Mouse (Mus musculus) cerebellum, postnatal 10 days (tissue): ENCODE measurements around the gene Junb.

Experiments
- DNase-seq, 2 experiments: peaks; one replicate each; pipeline ENCODE4 v3.0.0; 2021; ENCODE audit warnings: mixed read lengths in 2 of 2

Gene Junb

DNA sequence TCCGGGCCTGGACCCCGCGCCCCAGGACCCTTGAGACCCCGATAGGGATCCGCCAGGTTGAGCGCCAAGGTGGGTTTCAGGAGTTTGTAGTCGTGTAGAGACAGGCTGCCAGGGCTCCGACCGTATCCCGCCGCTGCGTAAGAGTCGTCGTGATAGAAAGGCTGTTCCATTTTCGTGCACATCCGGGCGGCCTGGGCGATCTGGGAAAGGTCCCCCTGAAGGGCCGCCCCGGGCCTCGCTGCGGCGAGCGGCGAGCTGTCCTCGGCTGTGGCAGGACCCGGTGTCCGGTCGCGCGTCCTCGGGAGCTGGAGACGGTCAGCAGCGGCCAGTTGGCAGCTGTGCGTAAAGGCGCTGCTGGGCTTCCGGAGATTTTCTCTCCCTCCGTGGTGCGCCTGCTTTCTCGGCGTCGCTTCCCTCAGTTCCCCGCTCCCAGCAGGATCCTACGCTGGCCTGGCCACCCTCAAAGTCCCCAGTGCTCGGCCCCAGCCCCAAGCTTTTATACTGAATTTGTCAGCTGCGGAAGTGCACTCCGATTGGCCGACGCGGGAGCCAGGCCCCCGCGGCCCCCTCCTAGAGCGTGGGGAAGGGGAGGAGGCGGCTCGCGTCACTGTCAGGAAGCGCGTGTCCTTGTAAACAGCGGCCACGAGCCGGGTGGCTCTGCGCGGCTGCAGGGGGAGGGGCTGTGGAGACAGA, at the start of gene Junb:
Gene Junb (minus strand): TSS at position 471 of the 693 bp plus-strand sequence.
- DNase-seq: peak; percentile 85 to 90

DNA sequence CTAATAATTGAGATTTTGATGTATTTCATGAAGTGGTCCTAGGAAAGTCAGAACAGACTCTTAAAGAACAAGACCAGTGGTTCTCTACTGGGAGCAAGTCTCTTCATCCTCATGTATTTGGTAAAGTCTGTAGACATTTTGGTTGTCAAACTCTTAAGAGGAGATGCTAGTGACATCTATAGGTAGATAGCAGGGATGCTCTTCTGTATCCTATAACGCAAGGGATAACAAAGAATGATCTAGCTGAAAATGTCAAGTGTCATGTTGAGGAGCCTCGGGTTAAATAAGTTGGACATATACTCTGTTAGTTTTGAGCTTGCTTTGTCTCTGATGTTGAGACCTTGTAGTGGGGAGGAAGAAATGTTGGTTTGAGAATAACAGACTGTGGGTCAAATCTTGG, 49.4 kb upstream of the Junb start:
- no peak for DNase-seq

DNA sequence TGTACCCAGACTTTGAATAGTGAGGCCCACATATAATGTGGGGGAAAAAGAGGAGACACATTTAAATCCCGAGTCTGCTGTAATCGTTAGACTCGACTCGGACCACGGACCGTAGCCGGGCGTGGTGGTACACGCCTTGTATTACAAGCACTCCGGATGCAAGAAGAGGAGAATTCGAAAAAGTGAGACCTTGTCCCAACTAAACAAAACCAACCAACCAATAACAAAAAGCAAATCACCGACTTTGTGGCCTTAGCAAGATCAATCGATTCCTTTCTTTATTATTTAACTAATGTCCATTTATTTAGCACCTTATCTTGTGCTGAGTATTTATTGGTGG, 49.0 kb upstream of the Junb start:
- no peak for DNase-seq

DNA sequence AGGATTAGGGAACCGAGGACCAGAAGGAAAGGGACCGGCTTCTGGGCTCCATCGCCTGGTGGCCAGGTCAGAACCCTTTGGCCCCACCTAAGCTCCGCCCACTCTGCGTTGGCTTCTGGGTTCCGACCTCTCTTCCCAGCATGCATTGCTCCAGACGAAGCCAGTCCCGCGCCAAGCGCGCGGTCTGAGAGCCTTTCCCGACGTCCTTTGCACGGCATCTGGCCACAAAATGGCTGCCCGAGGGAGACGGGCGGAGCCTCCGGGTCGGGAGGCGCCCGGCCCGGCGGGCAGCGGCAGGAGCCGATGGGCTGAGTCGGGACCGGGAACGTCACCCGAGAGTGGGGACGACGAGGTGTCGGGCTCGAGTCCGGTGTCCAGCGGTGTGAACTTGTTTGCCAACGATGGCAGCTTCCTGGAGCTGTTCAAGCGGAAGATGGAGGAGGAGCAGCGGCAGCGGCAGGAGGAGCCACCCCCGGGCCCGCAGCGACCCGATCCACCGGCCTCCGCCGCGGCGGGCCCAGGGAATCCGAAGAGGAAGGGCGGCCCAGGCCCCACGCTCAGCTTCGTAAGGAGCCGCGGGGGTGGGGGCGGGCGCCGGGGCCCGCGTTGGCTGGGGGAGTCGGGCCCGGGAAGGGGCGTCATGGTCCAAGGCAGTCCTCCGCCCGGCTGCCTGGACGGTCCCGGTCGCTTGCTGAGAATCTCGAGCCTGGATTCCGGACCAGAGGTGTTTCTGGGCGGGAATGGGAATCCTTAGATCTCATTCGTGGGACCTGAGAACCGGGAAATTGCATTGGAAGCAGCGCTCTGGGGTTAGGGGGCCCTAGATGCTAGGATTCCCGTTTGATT, 48.4 kb upstream of the Junb start, which contains the start of gene Trir:
Gene Trir (plus strand): TSS at position 154 of the 846 bp plus-strand sequence.
- DNase-seq: peak; percentile 98 to 99

DNA sequence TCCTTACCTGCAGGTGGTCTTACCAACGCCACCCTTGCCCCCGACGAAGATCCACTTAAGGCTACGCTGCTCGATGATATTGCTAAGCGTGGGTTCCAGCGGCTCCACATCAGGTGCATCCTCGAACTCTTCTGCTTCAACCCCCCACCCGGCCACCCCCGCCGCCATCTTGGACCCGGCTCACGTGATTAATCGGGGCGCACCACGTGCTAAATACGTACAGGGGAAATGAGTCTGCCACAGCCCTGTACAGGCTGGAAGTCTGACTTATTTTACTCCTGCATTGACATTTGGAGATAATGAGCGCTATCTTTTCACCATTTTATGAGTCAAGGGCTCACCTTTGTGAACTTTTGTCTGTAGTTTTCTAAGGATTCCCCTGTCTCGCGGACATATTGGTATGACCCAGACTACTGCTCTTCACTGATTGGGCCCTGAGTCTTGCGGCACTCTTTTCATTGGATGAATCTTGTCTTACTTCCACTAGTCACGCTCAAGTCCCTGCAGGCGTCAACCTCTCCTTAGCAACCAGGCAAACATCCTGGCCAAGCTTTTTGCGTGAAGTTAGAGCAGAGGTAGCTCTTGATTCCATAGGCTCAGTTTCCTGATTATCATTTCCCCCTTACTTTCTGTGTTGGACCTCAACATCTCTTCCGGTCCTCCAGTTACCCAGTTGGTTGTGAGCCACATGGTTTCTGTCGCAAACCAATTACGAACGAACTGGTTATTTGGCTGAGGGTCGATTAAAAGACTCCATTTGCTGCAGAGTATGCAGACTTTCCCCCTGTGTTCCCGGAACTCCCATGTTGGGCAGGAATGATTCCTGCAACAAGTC, 46.8 kb upstream of the Junb start, which contains the start of gene Asna1:
Gene Asna1 (minus strand): TSS at position 184 of the 835 bp plus-strand sequence.
- DNase-seq: peak; percentile 89 to 91

DNA sequence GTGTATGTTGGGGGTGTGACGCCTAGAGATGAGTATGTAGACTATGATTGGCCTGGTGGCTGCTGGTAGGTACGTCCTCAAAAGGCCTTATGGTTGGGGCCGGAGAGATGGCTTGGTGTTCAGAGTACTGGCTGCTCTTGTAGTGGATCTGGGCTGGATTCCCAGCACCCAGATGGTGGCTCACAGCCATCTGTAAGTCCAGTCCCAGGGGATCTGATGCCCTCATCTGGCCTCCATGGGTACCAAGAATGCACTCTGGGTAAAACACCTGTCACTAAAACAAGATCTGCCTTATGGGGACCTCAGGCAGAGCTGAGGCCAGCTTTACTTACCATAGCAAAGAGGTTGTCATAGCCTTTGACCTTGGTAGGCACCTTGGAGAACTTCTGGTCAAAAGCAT, 45.3 kb upstream of the Junb start:
- peak in 1 of 2 experiments; percentile 28 for DNase-seq

DNA sequence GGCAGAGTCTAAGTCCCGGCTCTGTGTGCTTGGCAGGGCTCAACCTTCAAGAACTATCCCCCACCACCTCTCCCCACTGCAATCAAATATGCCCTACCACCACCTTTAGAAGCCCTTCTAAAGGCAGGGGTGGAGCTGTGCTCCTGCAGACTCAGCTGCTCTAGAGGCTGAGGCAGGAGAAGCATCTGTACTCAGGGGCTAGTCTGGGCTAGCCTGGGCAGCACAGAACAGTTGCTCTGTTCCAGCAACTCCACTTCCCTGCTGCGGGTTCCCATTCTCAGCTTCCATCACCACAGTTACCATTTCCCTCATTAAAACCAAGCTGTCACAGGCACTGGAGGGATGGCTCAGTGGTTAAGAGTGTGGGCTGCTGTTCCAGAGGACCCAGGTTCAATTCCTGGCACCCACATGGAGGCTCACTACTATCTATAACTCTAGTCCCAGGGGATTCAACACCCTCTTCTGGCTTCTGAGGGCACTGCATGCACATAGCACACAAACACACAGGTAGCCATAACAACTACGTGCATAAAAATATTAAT, 43.1 kb upstream of the Junb start:
- no peak for DNase-seq

DNA sequence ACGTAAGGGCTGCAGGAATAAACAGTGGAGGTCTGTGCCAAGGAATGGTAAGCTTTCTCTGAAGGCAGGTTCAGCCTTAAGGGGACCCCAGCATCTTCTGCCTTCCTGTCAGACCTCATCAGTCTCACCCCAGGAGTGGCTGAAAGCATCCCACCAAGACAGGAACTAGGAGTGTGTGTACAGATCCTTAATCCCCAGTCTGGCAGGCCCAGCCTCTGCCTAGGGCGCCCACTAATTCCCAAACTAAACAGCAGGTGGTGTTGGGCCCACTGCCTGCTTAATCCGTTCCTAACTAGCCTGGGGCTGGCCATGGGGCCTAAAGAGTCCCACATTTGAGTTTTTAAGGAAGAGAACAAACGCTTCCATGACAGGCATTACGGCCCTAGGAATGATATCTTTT, 38.7 kb upstream of the Junb start:
- DNase-seq: no peak

DNA sequence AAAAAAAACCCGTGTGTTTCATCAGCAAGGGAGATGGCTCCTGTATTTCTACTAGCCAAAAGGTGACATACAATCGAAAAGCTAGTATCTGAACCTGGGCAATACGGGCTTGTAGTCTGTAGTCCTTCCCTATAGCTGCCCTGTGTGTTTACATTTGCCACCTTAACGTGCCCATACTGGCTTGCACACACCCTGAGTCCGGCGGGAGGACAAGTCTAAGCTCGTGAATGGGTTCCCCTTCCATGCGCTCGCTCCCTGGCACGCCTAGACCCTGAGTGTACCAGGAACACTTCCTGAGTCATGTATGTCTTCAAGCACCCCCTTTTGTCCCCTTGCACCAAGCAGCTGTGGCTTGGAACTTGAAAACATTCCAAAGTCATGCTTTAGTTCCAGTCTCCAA, 38.2 kb upstream of the Junb start:
- no peak for DNase-seq

DNA sequence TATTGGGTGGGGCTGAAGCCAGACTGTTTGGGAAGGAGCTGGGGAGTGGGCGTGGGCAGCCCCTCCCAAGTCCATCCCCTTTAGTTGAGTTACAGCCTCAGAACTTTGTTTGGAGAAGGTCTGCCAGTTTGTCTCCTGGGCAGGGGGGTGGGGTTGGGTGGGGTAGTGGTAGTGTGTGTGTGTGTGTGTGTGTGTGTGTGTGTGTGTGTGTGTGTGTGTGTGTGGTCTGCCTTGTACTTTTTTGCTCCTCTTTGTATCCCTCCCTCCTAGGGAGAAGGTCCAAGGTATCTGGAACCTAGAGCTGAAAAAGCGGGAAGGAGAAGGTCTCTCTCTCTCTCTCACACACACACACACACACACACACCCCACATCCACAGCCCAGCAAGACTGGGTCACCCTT, 35.9 kb upstream of the Junb start, which contains the start of gene Best2:
Gene Best2 (minus strand): TSS at position 101 of the 400 bp plus-strand sequence.
- no peak for DNase-seq

DNA sequence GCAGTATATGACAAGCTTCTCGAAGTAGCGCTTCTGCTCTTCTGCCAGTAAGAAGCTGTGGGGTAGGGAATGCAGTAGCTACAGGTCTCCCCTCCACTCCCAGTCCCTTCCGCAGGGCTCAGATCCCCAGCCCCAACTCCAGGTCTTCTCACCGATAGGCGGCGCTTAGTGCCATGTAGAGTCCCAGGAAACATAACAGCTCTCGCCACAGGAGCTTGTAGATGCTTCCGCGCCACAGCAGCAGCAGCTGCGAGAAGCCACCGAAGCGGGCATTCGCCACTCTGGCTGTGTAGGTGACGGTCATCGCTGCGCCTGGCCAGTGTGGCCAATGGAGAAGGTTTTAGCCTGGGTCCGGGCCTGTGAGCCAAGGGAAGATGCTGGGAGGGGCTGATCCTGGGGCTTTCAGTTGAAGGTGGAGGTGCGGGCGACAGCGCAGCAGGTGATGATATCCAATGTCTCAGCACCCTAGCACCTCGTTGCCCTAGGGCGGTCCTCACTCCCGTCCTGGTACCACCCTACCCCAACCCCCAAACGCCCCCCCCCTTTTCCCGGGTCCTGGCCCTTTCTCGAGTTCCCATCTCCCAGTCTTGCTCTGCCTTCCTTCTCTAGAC, 34.8 kb upstream of the Junb start:
- peak; percentile 78 to 79 for DNase-seq

DNA sequence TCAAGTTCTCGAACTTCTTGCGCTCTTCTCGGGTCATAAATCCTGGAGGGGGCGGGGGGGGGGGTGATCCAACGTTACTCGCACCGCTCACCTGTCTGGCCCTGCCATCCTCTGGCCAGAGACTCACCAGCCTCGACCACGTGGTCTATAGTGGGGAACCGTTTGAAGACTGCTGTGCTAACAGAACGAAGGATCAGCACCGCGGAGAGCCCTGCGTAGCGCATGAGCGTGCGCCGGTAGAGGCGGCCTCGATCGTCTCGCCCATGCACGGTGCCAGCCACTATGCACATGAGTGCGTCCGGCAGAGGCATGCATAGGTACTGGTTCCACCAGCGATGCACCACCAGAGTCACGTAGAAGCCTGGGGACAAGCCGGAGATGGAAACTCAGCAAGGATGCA, 32.7 kb upstream of the Junb start:
- no peak for DNase-seq

DNA sequence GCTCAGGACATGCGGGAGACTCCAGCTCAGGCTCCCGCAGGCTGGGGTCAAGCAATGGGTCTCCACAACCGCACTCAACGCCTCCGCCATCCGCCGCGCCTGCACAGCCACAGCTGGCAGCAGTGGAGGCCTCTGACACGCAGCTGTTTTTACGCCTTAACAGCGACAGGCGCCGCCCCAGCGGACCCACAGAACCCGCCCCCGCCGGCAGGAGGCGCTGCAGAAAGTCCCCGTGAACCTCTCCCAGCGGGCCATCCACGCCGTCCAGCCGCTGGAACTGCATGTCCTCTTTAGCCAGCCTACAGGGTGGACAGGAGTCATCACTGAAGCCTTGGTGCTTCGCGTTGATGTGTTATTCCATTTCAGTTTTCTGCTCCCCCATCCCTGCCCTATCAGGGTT, 29.2 kb upstream of the Junb start:
- DNase-seq: peak; percentile 32 to 39

DNA sequence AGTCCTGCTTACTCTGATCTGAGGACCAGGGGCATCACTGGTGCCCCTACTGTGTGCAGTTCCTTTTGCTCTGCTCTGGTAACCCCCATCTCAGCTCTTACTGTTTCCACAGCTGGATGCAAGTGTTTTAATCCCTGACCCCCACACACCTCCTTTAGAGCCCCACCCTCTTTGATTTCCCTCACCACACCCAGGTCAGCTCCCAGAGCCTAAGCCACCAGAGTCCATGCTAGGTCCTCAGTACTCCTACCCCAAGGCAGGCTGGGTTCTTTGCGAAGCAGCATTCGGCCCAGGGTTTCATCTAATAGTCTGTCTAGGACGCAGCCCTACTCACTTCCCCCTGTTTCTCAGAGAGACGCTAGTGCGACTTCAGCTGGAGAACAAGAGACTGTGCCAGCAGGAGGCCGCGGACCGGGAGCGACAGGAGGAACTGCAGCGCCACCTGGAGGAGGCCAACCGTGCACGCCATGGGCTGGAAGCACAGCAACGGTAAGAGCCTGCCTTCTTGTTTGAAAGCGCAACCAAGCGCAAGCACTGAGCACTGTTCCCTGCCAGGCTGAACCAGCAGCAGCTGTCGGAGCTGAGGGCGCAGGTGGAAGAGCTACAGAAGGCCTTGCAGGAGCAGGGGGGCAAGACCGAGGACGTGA, 19.3 kb upstream of the Junb start:
- DNase-seq: peak; percentile 97 to 99

DNA sequence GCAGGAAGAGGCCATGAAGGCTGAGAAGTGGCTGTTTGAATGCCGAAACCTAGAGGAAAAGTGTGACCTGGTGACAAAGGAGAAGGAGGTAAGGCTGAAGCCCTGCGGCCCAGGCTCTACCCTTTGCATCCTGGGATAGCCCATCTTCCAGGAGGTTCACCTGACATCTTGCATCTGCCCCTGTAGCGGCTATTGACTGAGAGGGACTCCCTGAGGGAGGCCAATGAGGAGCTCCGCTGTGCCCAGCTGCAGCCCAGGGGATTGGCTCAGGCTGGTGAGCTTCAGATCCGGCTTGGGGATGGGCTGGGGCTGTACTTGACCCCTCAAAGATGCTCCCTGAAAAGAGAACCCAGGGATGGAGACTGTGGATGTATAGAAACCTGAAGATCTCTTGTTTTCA, 18.5 kb upstream of the Junb start:
- no peak for DNase-seq

DNA sequence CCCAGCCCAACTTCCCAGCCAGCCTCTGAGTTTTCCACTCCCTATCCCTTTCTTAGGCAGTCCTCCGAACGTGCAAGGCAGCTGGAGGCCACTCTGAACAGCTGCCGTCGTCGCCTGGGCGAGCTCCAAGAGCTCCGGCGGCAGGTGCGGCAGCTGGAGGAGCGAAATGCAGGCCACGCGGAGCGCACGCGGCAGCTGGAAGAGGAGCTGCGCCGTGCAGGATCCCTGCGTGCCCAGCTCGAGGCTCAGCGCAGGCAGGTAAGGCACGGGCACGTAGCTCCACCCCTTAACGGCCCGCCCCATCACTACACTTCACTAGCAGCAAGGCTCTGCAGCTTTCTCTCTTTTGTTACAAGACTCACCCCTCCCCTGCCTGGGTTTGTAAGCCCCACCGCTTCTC, 17.2 kb upstream of the Junb start:
- no peak for DNase-seq

DNA sequence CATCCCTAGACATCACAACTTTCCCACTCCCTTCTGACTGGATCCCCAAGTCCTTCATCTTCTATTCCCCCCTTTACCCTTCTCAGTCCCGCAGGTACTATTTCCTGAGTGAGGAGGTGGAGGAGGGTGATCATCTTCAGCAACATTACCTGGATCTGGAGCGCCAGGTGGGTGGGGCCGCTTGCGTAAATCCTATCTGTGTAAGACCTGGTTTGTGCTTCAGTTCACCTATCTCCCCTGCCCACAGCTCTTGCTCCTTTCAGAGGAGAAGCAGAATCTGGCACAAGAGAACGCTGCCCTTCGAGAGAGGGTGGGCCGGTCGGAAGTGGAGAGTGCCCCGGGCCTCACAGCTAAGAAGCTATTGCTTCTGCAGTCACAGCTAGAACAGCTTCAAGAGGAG, 15.9 kb upstream of the Junb start:
- no peak for DNase-seq

DNA sequence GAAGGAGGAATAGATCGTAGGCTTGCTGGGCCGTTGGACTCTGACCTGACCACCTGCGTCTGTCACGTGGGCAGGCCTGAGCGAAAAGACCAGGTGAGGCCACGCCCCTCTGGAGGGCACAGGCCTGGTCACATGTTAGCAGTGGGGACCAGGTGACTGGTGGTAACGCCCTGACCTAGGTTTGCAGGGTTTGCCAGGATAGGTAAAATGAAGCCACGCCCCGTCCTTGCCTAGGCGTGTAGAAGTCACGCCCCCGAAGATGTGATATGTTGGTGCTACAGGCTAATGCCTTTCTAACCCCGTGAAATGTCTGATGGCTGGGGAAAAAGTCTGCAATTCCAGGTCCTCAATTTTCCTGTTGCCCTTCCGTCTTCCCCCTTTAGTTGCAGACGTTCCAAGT, 12.3 kb upstream of the Junb start:
- no peak for DNase-seq

DNA sequence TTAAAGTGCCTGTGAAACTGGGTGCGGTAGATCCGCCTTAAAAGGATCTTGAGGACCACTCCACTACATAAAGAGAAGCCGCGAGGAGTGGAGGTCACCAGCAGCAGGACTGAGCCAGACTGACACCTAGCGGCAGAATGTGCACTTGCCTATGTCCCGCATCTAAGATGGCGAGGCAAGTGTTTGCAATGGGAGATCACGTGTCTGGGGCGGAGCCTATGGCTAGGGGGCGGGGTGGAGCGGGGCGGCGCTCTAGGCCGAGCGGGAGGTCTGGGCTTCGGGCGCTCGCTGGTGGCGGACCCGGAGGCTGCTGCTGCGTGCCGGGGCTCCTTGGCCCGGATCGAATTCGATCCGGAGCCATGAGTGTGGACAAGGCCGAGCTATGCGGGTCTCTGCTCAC, 11.8 kb upstream of the Junb start, which contains the start of gene Hook2:
Gene Hook2 (plus strand): TSS at position 255 of the 400 bp plus-strand sequence.
- peak; percentile 98 to 99 for DNase-seq

DNA sequence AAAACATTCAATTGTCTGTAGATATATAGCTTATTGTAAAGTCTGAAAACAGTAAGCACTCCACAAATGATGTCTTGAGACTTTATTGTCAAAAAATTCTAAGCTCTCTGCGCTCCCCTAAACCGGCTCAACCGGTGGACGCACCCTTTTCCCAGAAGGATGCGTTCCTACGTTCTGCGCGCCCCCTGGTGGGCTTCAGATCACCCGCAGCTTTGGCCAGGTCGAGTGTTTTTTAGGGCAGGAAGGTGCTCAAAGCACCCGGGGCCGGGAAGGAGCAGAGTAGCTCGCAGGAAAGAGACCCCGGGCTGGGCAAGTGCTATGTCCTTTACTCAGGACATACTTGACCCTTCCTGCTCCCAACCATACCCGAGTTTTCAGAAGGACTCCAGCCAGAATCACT, 11.3 kb upstream of the Junb start:
- peak; percentile 95 for DNase-seq

DNA sequence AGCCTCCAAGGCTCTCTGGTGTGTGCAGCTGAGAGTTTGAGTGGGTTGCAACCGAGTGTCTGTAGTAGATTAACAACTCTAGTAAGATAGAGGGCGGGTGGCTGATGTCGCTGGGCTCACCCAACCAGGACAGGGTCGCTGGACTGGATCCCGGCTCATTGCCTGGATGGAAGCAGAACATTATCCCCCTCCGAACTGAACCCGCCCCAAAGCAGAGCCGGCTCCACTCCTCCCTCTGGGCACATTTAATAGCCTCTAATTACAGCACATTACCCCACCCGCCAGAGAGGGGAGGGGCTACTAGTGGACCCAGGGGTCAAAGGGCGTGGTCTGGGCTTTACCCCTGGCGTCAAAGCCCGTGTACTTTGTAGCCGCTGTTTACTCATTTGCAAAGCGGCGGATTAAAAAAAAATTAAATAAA, 10.8 kb upstream of the Junb start:
- DNase-seq: peak; percentile 54 to 59

DNA sequence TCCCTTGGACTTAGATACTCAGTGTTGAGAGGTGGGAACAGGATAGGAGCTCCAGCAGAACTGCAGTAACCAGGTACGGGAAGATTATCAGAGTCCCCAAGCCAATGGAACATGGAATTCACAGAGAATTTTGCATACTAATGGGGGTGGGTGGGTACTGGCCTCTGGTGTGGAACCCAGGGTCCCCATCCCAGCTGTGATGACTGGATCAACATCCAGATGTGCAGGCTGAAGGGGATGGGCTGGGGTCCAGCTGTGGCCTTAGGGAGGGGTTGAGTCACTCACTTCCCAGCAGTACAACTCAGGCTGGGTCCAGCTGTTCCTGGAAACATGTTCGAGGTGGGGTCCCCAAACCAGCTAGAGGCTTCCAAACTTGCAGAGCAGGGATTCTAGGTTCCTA, 9.4 kb upstream of the Junb start:
- DNase-seq: no peak
